Mouse (Mus musculus): ENCODE measurements around the gene Abcg5. TPM values are rescaled to one million over a fixed set of nuclear protein-coding genes. Genes with fewer than 3 reads are reported as not detected.
A peak's percentile ranks its signal among the peaks of the same experiment; 100 is the strongest.

The Abcg5 gene
- polyA plus RNA-seq, 1 experiment from 2014 or later: 59.8 TPM

DNA sequence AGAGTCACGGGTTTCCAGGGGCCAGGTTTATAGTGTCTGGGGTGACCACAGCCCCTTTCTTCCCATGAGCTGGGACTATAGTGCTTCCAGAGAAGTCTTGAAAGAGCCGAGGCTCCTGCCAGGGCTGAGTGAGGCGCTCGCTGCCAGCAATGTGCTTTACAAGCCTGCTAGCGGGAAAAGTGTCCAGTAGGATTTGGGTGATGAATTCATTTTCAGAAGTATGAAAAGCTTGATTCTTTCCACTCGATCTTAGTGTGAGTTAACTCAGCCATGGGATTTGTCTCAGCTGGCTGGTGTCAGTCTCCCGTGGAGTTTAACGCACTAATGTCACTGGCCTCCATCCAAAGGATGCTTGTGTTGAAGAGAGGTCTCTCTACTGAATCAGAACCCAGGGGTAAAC is 46.5 kb downstream of the Abcg5 start:
- Histone ChIP-seq H3K27me3 (replicated peaks; ENCODE audit: control insufficient read depth, insufficient read depth, low read length) (no peaks in the 10 kb centered on the region), H3K9me3 (ENCODE audit: control insufficient read depth) (no peaks in the 10 kb centered on the region), H3K4me2 (replicated peaks; ENCODE audit: low read depth) (no peak overlapping the region), H3K4me3 (ENCODE audit: low read depth, low read length) (no peak overlapping the region), H3K9ac (ENCODE audit: low read depth, low read length) (no peak overlapping the region), H3K27ac (ENCODE audit: low read depth, low read length) (no peak overlapping the region), H3K4me1 (replicated peaks; ENCODE audit: control insufficient read depth, insufficient read depth, low read length) (no peaks in the 10 kb centered on the region), H3K36me3 (ENCODE audit: control insufficient read depth, insufficient read depth) (no peaks in the 10 kb centered on the region; the same call in 1 of the 2 replicates)
- 67% methylated on average over 8 of the region's 8 CpGs for whole genome bisulfite sequencing
- TF ChIP-seq CTCF (IDR thresholded peaks at IDR 0.05; ENCODE audit: low read depth): no peak
- no peak for ATAC-seq

DNA sequence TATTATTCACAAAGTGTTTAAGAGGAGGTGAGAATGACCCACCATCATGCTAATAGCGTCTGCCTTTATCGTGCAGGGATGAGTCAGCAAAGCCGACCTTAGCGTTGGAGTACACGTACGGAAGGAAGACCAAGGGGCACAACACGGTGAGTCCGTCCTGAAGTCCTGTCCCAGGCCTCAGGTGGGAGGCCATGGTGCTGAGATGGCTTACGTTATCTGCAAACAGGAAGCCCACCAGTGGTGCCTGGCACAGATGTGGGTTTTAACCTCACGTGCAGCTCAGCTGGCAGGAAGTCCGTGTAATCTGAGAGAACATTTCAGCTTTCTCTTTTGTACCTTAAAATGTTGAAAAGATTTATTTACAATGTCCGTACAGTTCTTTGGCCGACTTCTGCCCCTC is 49.4 kb downstream of the Abcg5 start:
- H3K27me3 ChIP-seq (replicated peaks; ENCODE audit: control insufficient read depth, insufficient read depth, low read length): no peaks in the 10 kb centered on the region
- no peaks in the 10 kb centered on the region for H3K4me1 ChIP-seq (replicated peaks; ENCODE audit: control insufficient read depth, insufficient read depth, low read length)
- no peak for ATAC-seq
- H3K9me3 ChIP-seq (ENCODE audit: control insufficient read depth): no peaks in the 10 kb centered on the region
- WGBS: 79% methylated on average over 13 of the region's 13 CpGs
- H3K36me3 ChIP-seq (ENCODE audit: control insufficient read depth, insufficient read depth): no peaks in the 10 kb centered on the region; the same call in 1 of the 2 replicates
- no peak overlapping the region for H3K4me3 ChIP-seq (ENCODE audit: low read depth, low read length)
- no peak overlapping the region for H3K9ac ChIP-seq (ENCODE audit: low read depth, low read length)
- H3K27ac ChIP-seq (ENCODE audit: low read depth, low read length): no peak overlapping the region
- no peak overlapping the region for H3K4me2 ChIP-seq (replicated peaks; ENCODE audit: low read depth)
- no peak for TF ChIP-seq CTCF (IDR thresholded peaks at IDR 0.05; ENCODE audit: low read depth)

DNA sequence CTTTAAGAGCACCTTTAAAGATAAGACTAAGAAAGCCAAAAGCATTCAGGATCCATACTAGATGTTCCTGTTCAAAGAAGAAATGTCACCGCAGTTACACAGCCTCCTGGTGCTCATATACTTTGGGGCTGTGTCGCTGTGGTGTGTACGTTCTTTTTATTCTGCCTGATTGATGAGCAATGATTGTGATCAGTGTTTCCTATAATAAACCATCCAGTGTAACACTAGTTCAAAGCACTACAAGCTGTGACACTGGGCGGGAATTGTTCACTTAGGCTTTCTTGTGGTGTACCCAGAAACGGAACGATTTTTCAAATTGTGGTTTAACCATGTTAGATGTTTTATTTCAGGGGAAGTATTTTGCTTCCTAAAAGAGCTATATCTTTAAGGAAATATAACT is 51.0 kb downstream of the Abcg5 start:
- 90% methylated on average over 6 of the region's 6 CpGs for WGBS
- no peaks in the 10 kb centered on the region; the same call in 1 of the 2 replicates for H3K36me3 ChIP-seq (ENCODE audit: control insufficient read depth, insufficient read depth)
- no peaks in the 10 kb centered on the region for H3K27me3 ChIP-seq (replicated peaks; ENCODE audit: control insufficient read depth, insufficient read depth, low read length)
- no peak for ATAC-seq
- no peak overlapping the region for H3K9ac ChIP-seq (ENCODE audit: low read depth, low read length)
- no peak for TF ChIP-seq CTCF (IDR thresholded peaks at IDR 0.05; ENCODE audit: low read depth)
- no peaks in the 10 kb centered on the region for H3K9me3 ChIP-seq (ENCODE audit: control insufficient read depth)
- H3K4me1 ChIP-seq (replicated peaks; ENCODE audit: control insufficient read depth, insufficient read depth, low read length): 0 out of 2 replicates have a peak, but pooled peaks cover under 1% of the 10 kb centered on the region
- no peak overlapping the region for H3K4me3 ChIP-seq (ENCODE audit: low read depth, low read length)
- H3K27ac ChIP-seq (ENCODE audit: low read depth, low read length): no peak overlapping the region
- no peak overlapping the region for H3K4me2 ChIP-seq (replicated peaks; ENCODE audit: low read depth)

DNA sequence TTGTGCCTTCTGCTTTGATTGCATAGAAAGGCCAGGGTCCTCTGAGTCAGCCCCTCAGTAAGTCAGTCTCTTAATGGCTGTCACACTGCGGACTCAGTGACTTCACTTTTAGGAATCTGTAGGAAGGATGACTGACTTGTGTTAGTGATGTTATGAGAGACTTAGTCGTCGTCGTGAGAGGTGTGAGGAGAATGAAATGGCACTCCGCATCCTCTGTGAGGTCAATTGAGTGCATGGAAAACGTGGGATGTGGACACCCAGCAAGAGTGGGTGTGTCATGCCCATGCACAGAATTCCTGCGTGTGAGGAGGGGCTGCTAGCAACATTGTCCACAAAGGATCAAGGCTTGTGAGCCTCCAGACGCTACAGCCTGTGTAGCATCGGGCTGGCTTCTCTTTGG is 54.2 kb downstream of the Abcg5 start:
- 84% methylated on average over 9 of the region's 9 CpGs for WGBS
- Histone ChIP-seq H3K27ac (ENCODE audit: low read depth, low read length) (no peak overlapping the region), H3K9ac (ENCODE audit: low read depth, low read length) (no peak overlapping the region), H3K27me3 (replicated peaks; ENCODE audit: control insufficient read depth, insufficient read depth, low read length) (no peaks in the 10 kb centered on the region), H3K4me1 (replicated peaks; ENCODE audit: control insufficient read depth, insufficient read depth, low read length) (0 out of 2 replicates have a peak, but pooled peaks cover 3% of the 10 kb centered on the region), H3K4me2 (replicated peaks; ENCODE audit: low read depth) (no peak overlapping the region), H3K36me3 (ENCODE audit: control insufficient read depth, insufficient read depth) (no peaks in the 10 kb centered on the region), H3K4me3 (ENCODE audit: low read depth, low read length) (no peak overlapping the region), H3K9me3 (ENCODE audit: control insufficient read depth) (no peaks in the 10 kb centered on the region)
- ATAC-seq: no peak
- no peak for TF ChIP-seq CTCF (IDR thresholded peaks at IDR 0.05; ENCODE audit: low read depth)

DNA sequence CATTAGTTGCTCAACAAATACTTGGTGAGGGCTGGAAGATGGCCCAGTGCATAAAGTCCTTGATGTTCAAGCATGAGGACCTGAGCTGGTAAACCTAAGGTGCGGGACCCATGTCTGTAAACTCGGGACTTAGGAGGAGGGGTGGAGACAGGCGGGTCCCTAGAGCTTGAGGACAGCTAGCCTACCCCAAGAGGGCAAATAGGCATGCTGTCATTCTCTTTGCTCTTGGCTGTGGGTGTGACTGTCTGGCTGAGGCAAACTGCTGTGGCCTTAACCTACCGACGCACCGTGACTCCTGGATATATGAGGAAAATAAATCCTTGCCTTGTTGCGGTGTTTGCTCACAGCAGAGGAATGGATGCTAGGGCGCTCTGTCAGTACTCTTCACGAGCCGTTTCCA is 55.1 kb downstream of the Abcg5 start:
- 82% methylated on average over 10 of the region's 10 CpGs for WGBS
- no peak overlapping the region for H3K4me3 ChIP-seq (ENCODE audit: low read depth, low read length)

DNA sequence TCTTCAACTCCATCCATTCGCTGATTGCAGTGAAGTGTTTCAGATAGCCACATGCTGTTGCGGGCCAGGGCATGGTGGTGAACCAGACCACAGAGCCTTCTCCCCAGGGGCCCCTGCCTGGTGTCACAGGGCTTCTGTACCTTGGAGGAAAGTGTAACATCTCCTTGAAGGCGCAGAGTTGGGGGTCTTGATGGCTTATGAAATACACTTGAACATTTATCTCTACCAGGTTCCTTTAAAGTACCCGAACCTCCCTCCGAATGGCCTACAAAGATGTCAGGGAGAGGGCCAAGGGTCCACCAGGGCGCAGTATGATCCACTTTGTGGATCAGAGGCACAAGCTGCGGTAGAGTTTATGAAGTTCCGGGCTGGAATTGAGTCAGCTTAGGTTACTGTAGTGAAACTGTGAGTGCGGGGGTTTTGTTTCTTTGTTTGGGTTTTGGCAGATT is 55.9 kb downstream of the Abcg5 start:
- Histone ChIP-seq H3K9me3 (ENCODE audit: control insufficient read depth) (no peaks in the 10 kb centered on the region), H3K27me3 (replicated peaks; ENCODE audit: control insufficient read depth, insufficient read depth, low read length) (no peaks in the 10 kb centered on the region), H3K27ac (ENCODE audit: low read depth, low read length) (no peak overlapping the region), H3K4me3 (ENCODE audit: low read depth, low read length) (peak overlapping the region; percentile 46), H3K4me2 (replicated peaks; ENCODE audit: low read depth) (peak overlapping the region; percentile 91), H3K36me3 (ENCODE audit: control insufficient read depth, insufficient read depth) (no peaks in the 10 kb centered on the region), H3K4me1 (replicated peaks; ENCODE audit: control insufficient read depth, insufficient read depth, low read length) (0 out of 2 replicates have a peak, but pooled peaks cover 3% of the 10 kb centered on the region), H3K9ac (ENCODE audit: low read depth, low read length) (0 out of 2 replicates have a peak overlapping the region, but pooled peaks have one; percentile 40)
- peak; percentile 43; the same call in 1 of the 2 replicates for TF ChIP-seq CTCF (IDR thresholded peaks at IDR 0.05; ENCODE audit: low read depth)
- WGBS: 27% methylated on average over 9 of the region's 9 CpGs
- peak; percentile 23; the same call in 1 of the 2 replicates for ATAC-seq

More for the DNA sequence above, 55.1 kb downstream of the Abcg5 start:
- H3K27ac ChIP-seq (ENCODE audit: low read depth, low read length): no peak overlapping the region
- H3K4me1 ChIP-seq (replicated peaks; ENCODE audit: control insufficient read depth, insufficient read depth, low read length): 0 out of 2 replicates have a peak, but pooled peaks cover 3% of the 10 kb centered on the region
- no peaks in the 10 kb centered on the region for H3K9me3 ChIP-seq (ENCODE audit: control insufficient read depth)
- TF ChIP-seq CTCF (IDR thresholded peaks at IDR 0.05; ENCODE audit: low read depth): no peak
- no peak overlapping the region for H3K9ac ChIP-seq (ENCODE audit: low read depth, low read length)
- no peak for ATAC-seq
- no peak overlapping the region for H3K4me2 ChIP-seq (replicated peaks; ENCODE audit: low read depth)
- no peaks in the 10 kb centered on the region for H3K27me3 ChIP-seq (replicated peaks; ENCODE audit: control insufficient read depth, insufficient read depth, low read length)
- no peaks in the 10 kb centered on the region for H3K36me3 ChIP-seq (ENCODE audit: control insufficient read depth, insufficient read depth)

Measured in intestine, postnatal 0 days (tissue).